Mouse (Mus musculus) T-helper 2 cell (primary cell): Measurements from ENCODE around the gene Tyw1.

Experiments
- in situ Hi-C: fragments of 300-600 bp; cut with MboI, MseI; formaldehyde crosslinking; loops from one replicate; pipeline ENCODE4 v1.15.1; 2025; ENCODE audit warnings: high pct_unique_total_duplicates

The Tyw1 gene

DNA sequence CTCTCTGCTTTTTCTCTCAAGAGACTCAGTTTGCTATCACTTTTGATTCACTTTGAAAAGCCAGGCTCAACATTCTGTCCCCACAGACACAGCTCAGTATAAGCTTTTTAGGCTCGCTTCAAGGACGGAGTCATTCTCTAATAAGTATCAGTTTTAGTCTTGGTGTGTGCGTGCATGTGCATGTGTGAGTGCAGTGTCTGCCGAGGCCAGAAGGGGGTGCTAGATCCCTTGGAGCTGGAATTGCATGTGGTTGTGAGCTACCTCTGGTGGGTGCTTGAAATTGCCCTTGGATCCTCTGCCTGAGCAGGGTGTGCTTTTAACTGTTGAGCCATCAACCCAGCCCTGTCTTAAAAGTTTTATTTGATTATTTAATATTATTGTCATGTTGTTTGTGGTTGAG, 54.7 kb downstream of the Tyw1 start:
- in situ Hi-C loops = loop anchor here (25.0 kb wide), 1 partner anchor 1148 kb away; no protein-coding TSS in a partner anchor

DNA sequence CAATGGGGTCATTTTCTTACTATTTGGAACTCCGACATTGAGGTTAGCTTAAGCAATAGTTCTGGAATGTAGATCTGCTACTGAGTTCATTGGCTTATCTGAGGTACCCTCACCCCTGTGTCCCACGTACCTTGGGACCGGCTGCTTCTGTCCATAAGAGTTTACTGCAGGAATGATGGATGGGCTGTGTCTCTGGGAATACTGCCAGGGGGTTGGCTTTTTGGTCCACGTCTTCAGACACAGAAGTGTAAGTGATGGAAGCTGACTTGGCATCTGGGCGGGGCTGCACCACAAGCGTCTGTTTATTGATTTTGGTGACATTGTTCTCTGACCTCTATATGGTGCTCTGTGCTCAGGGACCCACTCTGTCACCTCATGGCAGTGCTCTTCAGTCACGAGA, 55.4 kb downstream of the Tyw1 start:
- in situ Hi-C loops = loop anchor here (25.0 kb wide), 1 partner anchor 1149 kb away; no protein-coding TSS in a partner anchor

DNA sequence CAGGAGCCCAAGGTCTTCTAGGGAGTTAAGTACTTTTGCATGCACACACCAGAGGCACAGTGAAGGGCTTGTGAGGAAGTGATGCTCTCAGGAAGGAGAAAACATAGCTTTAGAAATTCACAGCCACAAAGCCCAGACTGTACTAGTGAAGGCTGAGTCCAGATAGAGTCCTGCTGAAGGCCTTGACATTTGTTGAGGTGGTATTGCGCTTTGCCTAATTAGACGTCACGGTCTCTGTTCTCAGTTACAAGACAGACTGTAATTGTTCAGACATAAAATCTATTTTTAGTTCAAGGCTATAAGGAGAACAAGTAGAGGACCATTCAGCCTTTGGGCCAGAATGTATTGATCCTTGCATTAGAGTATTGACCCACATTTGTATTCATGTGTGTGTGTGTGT, 58.1 kb downstream of the Tyw1 start:
- in situ Hi-C loops = loop anchor here (25.0 kb wide), 1 partner anchor 1151 kb away; no protein-coding TSS in a partner anchor

DNA sequence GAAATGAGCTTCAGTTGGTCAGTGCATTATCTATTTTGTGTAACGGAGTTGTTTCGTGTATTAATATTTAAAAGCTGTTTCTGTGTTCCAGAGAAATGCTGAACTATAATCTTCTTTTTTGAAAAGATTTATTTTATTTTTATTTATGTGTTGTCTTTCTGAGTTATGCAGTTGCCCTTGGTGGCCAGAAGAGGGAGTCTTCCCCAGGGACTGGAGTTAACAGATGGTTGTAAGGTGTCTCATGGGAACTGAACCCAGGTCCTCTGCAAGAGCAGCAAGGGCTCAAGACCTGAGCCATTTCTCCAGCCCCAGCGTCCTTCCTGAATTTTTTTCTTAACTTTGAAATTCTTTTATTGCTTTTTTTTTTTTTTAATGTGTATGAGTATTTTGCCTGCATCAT, 59.5 kb downstream of the Tyw1 start:
- in situ Hi-C loops = loop anchor here (25.0 kb wide), 1 partner anchor 1153 kb away; no protein-coding TSS in a partner anchor

DNA sequence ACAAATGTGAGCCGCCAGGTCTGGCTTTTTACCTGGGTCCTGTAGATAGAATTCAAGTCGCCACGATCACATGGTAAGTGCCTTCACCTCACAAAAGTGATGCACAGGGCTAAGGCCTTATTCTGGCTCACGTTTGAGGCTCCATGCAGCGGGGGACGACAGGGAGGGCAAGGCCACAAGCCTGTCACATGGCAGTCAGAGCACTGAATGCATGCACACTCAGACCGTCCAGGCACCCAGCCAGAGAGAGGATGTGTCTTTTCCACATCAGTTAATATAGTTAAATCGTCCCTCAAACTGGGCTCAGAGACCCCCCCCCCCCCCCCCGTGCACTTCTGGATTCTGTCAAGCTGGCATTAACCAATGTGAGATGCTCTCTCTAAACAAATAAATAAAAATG, 60.9 kb downstream of the Tyw1 start:
- in situ Hi-C loops = loop anchor here (25.0 kb wide), 1 partner anchor 1154 kb away; no protein-coding TSS in a partner anchor

DNA sequence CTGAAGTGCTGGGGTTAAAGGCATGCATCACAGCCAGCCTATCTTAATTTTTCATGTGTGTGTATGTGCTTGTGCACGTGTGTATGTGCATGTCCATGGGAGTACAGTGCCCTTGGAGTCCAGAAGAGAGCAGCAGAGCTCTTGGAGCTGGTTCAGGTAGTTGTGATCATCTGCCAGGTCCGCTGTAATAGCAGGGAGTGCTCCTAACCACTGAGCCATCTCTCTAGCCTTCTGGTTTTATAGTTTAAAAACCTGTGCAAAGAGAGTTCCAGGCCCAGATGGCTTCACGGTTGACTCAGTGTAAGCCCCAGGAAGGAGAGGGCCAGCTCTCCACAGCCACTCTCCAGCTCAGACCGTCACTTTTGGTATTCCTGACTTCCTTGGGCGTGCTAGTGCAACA, 64.4 kb downstream of the Tyw1 start:
- in situ Hi-C loops = loop anchor here (25.0 kb wide), 1 partner anchor 1157 kb away; no protein-coding TSS in a partner anchor

DNA sequence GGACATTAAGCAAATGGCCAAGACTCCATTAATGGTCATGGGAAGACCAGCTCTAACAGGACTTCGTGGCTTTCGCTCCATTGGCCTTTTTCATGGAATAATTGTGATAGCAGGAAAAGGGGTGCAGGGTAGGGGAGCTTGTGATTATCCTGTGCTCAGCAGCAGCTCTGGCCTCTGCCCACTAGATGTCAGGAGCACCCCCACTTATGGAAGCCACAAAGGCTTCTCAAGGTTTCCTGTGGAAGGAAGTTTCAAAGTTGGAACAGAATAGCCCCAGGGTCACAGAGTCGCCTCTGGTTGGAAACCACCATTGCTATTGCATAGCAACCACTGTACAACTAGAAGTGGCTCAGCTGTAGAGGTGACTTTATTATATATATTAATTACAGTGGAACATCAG, 65.1 kb downstream of the Tyw1 start:
- in situ Hi-C loops = loop anchor here (25.0 kb wide), 1 partner anchor 1158 kb away; no protein-coding TSS in a partner anchor

DNA sequence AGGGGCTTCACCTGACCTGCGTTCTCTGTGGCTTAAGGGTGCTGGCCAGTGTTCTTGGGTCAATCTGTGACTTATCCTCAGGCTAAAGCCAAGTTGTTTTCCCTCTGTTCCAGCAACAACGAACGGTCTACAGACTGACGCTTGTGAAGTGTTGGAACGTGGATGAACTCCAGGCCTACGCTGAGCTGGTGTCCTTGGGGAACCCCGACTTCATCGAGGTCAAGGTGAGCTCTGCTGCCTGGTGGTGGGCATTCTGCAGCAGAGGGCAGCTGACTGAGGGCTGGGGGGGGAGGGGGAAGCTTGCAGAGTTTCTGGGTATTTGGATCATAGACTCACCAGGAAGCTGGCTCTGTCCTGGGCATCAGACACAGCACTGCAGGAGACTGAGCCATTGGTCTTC, 70.1 kb downstream of the Tyw1 start:
- in situ Hi-C loops = no loop called here

DNA sequence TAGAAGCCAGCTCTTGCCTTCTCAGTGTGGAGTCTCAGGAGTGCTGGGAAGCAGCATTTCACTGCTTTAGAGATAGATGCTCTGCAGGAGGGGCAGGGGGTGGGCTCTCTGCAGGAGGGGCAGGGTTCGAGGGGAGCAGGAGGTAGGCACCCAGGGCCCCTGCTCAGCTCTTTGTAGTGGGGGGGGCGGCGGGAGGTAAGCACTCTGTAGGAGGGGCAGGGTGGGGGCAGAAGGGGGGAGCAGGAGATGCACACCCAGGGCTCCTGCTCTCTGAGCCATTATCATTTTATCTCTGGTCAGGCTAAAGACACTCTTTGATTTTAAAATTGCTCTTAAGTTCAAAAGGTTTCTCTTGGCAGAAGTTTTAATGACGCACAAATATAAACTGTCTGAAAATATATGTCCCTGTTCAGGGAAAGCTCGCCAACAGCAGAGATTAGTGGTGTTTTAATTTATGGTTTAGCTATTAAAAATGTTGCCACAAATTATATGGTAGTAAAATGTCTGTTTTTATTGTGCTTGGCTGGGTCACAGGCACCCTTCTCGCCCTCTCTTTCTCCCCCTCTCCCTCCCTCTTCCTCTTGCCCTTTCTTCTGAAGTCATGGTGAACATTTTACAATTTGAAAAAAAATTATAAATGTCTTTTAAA, 72.3 kb downstream of the Tyw1 start:
- in situ Hi-C loops = no loop called here

DNA sequence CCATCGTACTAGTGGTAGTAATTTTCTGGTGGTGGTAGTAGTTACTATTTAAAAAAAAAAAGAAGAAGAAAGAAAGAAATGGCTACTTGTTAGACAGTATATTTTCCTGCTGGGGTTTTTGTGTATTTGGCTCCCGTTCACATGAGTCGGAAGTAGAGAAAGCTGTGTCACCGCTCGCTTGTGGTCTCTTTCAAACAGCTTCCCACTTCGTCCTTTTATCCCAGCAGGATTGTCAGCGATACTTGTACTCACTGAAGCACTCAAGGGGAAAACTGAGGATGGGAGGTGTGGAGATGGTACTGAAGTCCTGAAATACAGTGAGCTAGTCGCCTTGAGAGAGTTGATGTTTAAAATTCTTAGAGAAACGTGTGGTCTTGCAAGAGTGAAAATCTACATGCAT, 72.9 kb downstream of the Tyw1 start:
- in situ Hi-C loops = no loop called here

DNA sequence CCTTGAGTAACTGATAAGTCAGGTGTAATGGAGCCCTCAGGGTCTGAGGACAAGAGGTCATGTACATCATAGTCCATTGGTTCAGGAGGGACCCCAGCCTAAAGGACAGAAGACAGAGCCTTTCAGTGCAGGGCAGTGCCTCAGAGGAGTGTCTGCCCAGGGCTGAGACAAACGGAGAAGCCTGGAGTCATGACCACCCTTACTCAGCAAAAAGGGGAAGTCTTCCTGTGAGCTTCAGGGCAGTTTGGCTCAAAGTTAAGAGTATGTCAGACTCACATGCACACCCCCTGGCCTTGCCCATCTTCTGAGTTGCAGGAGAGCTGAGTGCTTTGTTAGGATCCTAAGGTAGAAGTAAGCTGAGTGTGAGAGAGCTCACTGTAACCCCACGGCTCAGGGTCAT, 74.5 kb downstream of the Tyw1 start:
- in situ Hi-C loops = no loop called here

DNA sequence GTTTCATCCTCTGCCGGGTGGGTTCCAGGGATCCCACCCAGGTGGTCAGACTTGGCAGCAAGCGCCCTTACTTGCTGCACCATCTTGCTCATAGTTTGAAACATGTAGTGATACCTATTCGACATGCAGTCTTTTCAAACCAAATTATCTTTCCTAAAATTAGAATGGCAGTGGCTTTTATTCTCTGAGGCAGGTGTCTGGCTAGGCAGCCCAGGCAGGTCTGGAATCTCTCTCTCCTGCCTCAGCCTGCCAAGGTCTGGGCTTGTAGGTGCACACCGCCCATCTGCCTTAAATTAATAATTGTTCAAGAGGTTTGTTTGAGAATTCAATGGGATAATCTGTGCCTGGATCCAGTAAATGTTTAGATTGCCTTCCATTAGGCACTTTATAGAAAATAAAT, 75.4 kb downstream of the Tyw1 start:
- in situ Hi-C loops = no loop called here

DNA sequence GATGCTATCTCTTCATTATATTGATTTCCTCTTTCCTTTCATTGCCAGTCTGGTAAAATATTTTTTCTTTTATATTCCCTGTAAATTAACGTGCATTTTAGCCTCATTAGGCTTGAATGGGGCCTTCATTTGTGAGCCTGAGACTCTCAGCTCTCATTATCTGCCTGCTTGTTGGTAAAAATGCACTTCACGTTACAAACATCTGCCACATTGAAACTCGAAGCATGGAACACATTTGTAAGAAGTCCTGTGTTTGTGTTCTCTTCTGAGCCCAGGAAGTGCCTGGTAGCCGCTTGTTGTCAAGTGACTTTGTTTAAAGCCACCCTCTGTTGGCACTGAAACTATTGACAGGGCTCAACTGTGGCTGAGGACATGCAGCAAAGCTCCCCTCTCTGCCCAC, 75.8 kb downstream of the Tyw1 start:
- in situ Hi-C loops = no loop called here

DNA sequence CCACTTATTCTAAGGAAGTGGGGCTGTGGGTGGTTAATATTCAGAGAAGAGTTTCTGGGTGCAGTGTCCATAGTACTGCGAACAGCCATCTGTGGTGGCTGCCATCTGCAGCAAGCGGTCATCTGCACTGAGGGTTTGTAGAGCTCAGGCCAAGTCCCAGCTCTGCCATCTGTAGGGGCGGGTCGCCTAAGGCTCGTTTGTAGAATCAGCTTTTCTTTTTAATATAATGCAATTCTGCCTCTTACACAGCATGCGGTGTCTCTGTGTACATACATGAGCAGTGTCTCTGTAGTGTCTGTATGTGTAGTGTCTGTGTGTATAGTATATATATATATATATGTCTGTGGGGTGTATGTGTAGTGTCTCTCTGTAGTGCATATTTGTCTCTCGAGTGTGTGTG, 78.1 kb downstream of the Tyw1 start:
- in situ Hi-C loops = no loop called here

DNA sequence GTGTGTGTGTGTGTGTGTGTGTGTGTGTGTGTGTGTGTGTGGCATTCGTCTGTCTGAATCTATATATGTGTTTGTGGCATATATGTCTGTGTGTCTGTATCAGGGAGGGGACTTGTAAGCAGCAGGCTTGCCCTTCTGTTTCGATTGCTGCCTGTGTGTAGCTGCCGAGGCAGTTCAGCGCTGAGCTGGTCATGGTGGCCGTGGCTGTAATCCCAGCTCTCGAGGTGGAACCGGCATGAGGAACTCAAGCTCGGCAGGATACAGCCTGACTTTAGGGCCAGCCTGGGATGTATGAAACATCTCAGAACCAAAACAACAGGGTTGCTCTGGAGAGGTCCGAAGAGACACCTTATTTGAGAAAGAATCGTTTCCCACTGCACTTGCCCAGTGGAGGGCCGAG, 78.6 kb downstream of the Tyw1 start:
- in situ Hi-C loops = no loop called here

DNA sequence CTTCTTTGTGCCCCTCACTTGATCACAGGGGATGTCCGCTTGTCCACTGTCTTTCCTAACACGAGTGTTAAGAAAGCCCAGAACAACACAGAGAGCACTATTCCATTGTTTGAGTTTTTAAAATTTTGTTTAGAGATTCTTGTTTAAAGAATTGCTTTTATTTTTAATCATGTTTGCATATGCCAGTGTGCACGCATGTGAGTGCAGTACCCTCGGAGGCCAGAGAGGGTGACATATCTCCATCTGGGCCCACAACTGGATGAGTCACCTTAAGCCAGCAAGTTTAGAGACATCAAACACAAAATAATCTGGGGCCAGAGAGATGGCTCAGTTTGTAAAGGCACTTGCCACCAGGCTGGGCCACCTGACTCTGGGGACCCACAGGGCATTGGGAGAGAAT, 80.0 kb downstream of the Tyw1 start:
- in situ Hi-C loops = no loop called here

DNA sequence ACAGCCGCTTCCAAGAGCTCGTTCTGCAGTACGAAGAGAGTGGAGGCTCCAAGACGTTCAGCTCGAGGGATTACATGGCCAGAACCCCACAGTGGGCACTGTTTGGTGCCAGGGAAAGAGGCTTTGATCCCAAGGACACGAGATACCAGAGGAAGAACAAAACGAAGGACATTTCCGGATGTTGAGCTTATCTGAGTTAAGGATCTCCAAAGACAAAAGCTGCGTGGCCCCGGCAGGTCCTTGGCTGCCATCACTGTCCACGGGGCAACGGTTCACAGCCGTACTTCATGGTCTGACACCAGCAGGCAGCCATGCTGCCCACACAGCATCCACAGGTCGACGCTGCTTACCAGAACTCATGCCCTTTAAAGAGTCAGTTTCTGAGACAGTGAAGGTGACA, 85.2 kb downstream of the Tyw1 start:
- in situ Hi-C loops = no loop called here

DNA sequence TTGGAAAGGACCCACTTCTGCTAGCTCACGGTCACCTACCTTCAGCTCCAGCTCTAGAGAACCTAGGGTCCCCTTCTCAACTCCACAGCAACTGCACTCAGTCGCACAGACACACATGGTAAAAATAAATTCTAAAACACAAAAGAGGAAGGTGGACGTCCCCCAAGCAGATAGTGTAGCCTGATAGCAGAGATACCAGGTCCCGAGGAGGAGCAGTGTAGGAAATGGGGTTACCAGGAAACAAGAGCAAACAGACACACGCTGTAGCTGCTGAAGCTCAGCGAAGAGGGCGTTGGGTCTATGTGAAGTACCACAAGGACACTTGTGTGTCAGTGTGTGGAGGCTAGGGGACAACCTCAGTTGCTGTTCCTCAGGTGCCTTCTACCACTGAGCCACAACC, 89.6 kb downstream of the Tyw1 start:
- in situ Hi-C loops = no loop called here

DNA sequence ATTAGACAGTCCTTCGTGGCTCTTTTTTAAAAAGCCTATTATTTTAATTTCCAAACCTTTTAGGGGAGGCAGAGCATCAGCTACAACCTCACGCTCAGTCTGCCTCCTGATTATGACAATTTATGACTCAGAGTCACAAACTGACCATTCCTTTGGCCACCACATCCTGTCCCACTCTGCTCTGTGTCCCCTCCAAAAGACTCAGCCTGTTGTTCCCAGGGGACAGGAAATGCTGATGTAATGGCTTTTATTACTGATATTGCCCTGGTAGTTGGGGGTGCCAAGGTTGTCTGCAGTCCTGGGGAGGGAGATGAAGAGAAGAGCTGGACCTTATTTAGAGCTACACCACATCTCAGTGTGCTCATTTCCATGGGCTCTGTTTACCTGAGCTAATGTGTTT, 90.5 kb downstream of the Tyw1 start:
- in situ Hi-C loops = no loop called here

DNA sequence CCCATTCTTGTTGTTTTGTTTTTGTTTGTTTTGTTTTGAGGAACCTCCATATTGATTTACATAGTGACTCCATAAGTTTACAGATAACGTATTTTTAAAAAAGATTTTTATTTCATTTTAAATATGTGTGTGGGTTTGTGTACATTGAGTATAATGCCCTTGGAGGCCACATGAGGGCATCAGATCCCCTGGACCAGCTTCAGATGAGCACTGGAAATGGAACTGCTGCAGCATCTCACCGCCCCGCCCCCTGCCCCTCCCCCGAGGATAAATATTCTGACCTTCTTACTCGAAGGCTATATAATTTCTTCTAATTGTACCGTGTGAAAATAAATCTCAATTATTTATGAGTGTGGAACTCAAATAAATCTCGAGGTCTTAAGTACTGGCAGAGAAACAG, 99.8 kb downstream of the Tyw1 start:
- in situ Hi-C loops = no loop called here

DNA sequence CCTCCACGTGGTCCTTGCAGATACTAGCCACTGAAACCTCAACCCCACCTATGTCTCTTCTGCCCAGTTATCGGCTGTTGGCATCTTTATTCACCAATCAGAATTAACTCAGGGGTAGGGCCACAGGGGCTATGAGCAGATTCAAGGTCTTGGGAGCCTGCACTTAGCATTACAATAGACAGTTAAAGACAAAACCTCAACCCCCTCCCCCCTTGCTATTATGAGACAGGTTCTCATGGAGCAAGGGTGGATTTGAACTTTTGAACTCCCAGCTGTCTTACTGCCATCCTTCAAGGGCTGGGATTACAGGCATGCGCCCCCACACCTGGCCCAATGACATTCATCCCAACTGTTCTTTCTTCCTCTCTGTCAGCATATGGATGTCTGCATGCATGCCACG, 107.7 kb downstream of the Tyw1 start:
- in situ Hi-C loops = no loop called here

DNA sequence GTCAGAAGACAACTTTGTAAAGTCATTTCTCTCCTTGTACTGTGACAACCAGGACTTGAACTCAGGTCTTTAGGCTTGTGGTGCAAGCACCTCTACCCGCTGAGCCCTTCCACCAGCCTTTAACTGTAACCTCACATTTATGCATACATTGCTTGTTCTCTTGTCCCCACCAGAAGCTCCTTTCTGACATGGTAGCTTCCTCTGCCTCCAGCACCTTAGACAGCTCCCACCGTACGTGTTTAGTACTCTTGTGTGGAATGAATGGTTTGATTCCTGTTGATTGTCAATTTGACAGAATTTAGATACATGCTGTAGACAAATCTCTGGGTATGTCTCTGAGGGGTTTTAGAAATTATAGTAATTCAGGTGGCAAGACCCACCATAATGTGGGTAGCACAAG, 108.4 kb downstream of the Tyw1 start:
- in situ Hi-C loops = no loop called here

DNA sequence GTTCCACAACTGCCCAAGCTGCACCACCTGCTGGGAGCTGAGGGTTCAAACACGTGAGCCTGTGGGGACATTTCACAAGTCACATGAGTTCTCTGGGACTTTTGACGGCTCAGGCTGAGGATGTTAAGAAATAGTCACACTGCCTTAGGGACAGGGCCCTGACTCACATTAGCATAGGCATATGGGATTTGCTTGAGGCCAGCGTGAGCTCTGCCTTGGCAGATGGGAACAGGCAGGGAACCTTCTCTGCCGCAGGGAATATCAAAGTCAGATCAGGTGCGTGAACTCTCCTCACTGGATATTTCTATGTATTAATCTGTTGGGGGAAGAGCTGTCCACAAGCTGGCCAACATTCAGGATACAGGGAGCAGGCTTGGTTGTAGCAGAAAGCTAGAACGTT, 112.8 kb downstream of the Tyw1 start:
- in situ Hi-C loops = no loop called here

DNA sequence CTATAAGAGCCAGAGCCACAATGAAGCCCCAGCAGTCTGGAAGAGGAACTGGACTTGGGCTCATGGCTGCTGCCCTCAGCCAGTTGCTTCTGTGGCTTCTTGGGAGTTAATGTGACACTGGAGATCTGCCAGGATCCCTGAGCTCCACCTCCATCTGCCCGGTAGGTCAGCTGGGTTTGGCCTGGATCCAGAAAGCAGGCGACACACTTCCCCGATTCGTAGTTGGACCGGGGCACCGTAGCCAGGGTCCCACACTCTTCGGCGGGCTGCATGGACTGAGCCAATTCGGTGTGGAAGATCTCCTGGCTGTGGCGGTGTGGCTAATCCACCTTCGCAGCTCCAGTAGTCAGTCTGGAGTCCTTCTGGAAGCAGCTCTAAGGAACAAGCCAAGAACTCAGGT, 113.8 kb downstream of the Tyw1 start, which contains the start of gene Caln1:
Caln1 (plus strand) TSS at position 219 of the 400 bp plus-strand sequence.
- in situ Hi-C loops = no loop called here
